Mouse (Mus musculus) c-Kit-positive CD71-positive TER-119-negative erythroid progenitor cells, embryonic 14.5 days (primary cell): ENCODE data around the gene Gadl1.

Source experiments
- DNase-seq: peaks from one replicate; pipeline ENCODE4 v3.0.0-alpha.2; 2013; ENCODE audit warnings: low read depth

Gene Gadl1

GRCm38 (mm10) chr9:115936350-115936749 lies 27.1 kb downstream of the Gadl1 start:
- DNase-seq: no peak

GRCm38 (mm10) chr9:115937915-115938314 lies 28.7 kb downstream of the Gadl1 start:
- no peak for DNase-seq

GRCm38 (mm10) chr9:115939420-115939819 lies 30.2 kb downstream of the Gadl1 start:
- no peak for DNase-seq

- no peak for DNase-seq
These were observed 31.9 kb downstream of the Gadl1 start for GRCm38 (mm10) chr9:115941171-115941570.

- DNase-seq: no peak
These were observed 33.2 kb downstream of the Gadl1 start for GRCm38 (mm10) chr9:115942486-115942885.

- no peak for DNase-seq
These were observed 33.7 kb downstream of the Gadl1 start for GRCm38 (mm10) chr9:115942989-115943388.

GRCm38 (mm10) chr9:115943577-115944320 lies 34.5 kb downstream of the Gadl1 start:
- no peak for DNase-seq

GRCm38 (mm10) chr9:115965056-115965455 lies 55.8 kb downstream of the Gadl1 start:
- no peak for DNase-seq

GRCm38 (mm10) chr9:115966116-115966515 lies 56.9 kb downstream of the Gadl1 start:
- DNase-seq: no peak

- no peak for DNase-seq
These were observed 57.5 kb downstream of the Gadl1 start for GRCm38 (mm10) chr9:115966746-115967145.

GRCm38 (mm10) chr9:115967638-115968037 lies 58.4 kb downstream of the Gadl1 start:
- no peak for DNase-seq

GRCm38 (mm10) chr9:115976901-115977300 lies 67.6 kb downstream of the Gadl1 start:
- DNase-seq: no peak

GRCm38 (mm10) chr9:115977598-115978240 lies 68.5 kb downstream of the Gadl1 start:
- no peak for DNase-seq

- DNase-seq: no peak
These were observed 69.2 kb downstream of the Gadl1 start for GRCm38 (mm10) chr9:115978478-115978877.

- DNase-seq: no peak
These were observed 81.4 kb downstream of the Gadl1 start for GRCm38 (mm10) chr9:115990661-115991060.

GRCm38 (mm10) chr9:115994772-115995171 lies 85.5 kb downstream of the Gadl1 start:
- DNase-seq: no peak

GRCm38 (mm10) chr9:115995856-115996560 lies 86.8 kb downstream of the Gadl1 start:
- DNase-seq: no peak

GRCm38 (mm10) chr9:115998383-115998782 lies 89.1 kb downstream of the Gadl1 start:
- no peak for DNase-seq

- DNase-seq: no peak
These were observed 90.2 kb downstream of the Gadl1 start for GRCm38 (mm10) chr9:115999361-115999990.

- DNase-seq: no peak
These were observed 104.7 kb downstream of the Gadl1 start for GRCm38 (mm10) chr9:116013911-116014310.

GRCm38 (mm10) chr9:116016221-116016620 lies 107.0 kb downstream of the Gadl1 start:
- no peak for DNase-seq

- no peak for DNase-seq
These were observed 107.8 kb downstream of the Gadl1 start for GRCm38 (mm10) chr9:116017091-116017490.

- no peak for DNase-seq
These were observed 109.3 kb downstream of the Gadl1 start for GRCm38 (mm10) chr9:116018586-116018985.
